Mouse (Mus musculus) lung, adult 2 months (tissue): ENCODE results near the gene Ugt1a6a. TPM values are rescaled to one million over a fixed set of nuclear protein-coding genes. Genes with fewer than 3 reads are reported as not detected.

Experiments used
- DNase-seq: peaks from one replicate; pipeline ENCODE4 v3.0.0; 2022
- H3K4me1 ChIP-seq: fragments of 200-500 bp; 2 replicates; pipeline ENCODE4 v1.6.1; 2011; ENCODE audit warnings: low read length; ENCODE audit not compliant: control insufficient read depth, insufficient read depth
- H3K4me3 ChIP-seq: fragments of 200-500 bp; replicated peaks from 2 replicates; pipeline ENCODE3; 2011; ENCODE audit warnings: low read depth, mild to moderate bottlenecking, control low read depth, low read length; ENCODE audit errors: extremely low read depth
- CTCF ChIP-seq: fragments of 200-500 bp; IDR thresholded peaks from 2 replicates; pipeline ENCODE4 v1.5.1; 2011; ENCODE audit warnings: mild to moderate bottlenecking, low read length, control low read depth; ENCODE audit not compliant: insufficient read depth
- POLR2A ChIP-seq: fragments of 200-500 bp; IDR thresholded peaks from 2 replicates; pipeline ENCODE4 v1.6.1; 2011; ENCODE audit warnings: low read depth, mild to moderate bottlenecking, control low read depth, low read length, borderline replicate concordance; ENCODE audit errors: extremely low read depth
- WGBS: fragments of 180-500 bp; shearing (Covaris S2); methylation state at CpG from one replicate; pipeline ENCODE4 v1.1.7; 2018; 5-methylcytosine and 5-hydroxymethylcytosine counted together
- polyA plus RNA-seq: library from polyadenylated mRNA; depleted of rRNA; stranded (reverse); fragments of >200 nt; gene quantifications from 2 replicates; pipeline ENCODE4 v1.2.3, GENCODE M21; 2012

Gene Ugt1a6a
- polyA plus RNA-seq, 1 experiment: 45.3 TPM

- no peak overlapping the region for H3K4me3 ChIP-seq
- no peaks in the 10 kb centered on the region for H3K4me1 ChIP-seq
- peak; percentile 11 for DNase-seq
- no peak for TF ChIP-seq POLR2A
- TF ChIP-seq CTCF: no peak
- WGBS: 48% methylated on average over 2 of the region's 2 CpGs
These were observed 92.9 kb downstream of the Ugt1a6a start for GRCm38 (mm10) chr1:88227482-88227881.

- H3K4me3 ChIP-seq: no peak overlapping the region
- DNase-seq: peak; percentile 10
- no peaks in the 10 kb centered on the region for H3K4me1 ChIP-seq
- WGBS: 70% methylated on average over 7 of the region's 7 CpGs
- TF ChIP-seq CTCF: no peak
- no peak for TF ChIP-seq POLR2A
These were observed 93.5 kb downstream of the Ugt1a6a start for GRCm38 (mm10) chr1:88228121-88228520.

GRCm38 (mm10) chr1:88229566-88229965 lies 95.0 kb downstream of the Ugt1a6a start:
- no peak for TF ChIP-seq POLR2A
- no peak for TF ChIP-seq CTCF
- 74% methylated on average over 3 of the region's 3 CpGs for WGBS
- no peak overlapping the region for H3K4me3 ChIP-seq
- no peaks in the 10 kb centered on the region for H3K4me1 ChIP-seq
- DNase-seq: no peak

DNA sequence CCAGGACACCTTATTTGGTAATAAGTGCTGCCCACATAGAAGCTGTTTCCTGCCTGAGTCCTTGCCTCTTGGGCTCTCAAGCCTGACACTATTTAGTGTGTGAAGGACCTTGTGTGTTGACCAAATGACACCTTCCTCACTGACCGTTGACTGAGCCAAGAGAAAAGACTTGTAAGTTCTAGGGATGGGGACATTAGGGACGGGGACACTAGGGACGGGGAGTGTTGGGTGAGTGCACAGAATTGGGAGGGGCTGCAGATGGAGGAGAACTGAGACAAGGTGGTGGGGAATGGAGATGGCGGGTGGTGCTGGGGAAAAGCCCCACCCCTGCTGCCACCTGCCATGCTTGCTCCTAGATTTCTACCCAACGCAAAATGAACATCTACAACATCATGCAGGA lies 95.4 kb downstream of the Ugt1a6a start:
- no peaks in the 10 kb centered on the region for H3K4me1 ChIP-seq
- TF ChIP-seq POLR2A (no peak), CTCF (no peak)
- WGBS: 82% methylated on average over 5 of the region's 5 CpGs
- DNase-seq: peak; percentile 10
- H3K4me3 ChIP-seq: no peak overlapping the region

- H3K4me1 ChIP-seq: no peaks in the 10 kb centered on the region
- H3K4me3 ChIP-seq: no peak overlapping the region
- WGBS: 67% methylated on average over 7 of the region's 7 CpGs
- TF ChIP-seq CTCF (no peak), POLR2A (no peak)
- no peak for DNase-seq
These were observed 95.8 kb downstream of the Ugt1a6a start for GRCm38 (mm10) chr1:88230421-88230820.

- 69% methylated on average over 6 of the region's 6 CpGs for WGBS
- DNase-seq: no peak
- TF ChIP-seq CTCF (no peak), POLR2A (no peak)
- no peak overlapping the region for H3K4me3 ChIP-seq
- H3K4me1 ChIP-seq: no peaks in the 10 kb centered on the region
These were observed 96.6 kb downstream of the Ugt1a6a start for GRCm38 (mm10) chr1:88230981-88231802.

DNA sequence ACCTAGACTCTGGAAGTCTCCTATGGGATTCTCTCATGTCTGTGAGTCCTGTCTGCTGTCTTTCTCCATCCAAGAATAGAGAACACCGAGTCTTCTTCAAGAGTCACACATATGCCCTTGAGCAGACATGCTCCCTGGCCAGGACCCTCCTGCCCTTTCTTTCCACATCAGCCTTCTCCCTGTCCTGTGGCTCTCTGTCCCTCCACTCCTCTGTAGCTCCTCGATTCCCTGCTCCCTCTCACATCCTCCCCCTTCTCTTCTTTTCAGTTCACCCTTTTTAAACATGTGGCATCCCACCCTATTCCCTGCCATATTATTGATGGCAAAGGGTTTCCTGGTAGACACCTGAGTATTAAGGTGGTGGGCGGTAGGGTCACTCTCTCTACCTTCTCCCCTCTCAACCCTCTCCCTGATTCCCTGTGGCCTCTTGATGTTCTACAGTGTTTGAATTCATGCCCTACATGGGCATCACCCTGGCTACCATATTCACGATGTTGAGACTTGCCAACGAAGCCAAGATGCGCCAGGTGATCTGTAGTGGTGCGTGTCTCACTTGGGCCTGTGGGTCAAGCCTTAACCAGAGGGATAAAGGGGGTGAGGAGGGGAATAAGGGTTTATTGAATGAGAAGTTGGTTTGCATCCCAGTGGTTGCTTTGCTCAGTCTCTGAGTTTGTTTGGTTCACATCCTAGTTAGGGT lies 97.3 kb downstream of the Ugt1a6a start:
- Histone ChIP-seq H3K4me3 (no peak overlapping the region), H3K4me1 (no peaks in the 10 kb centered on the region)
- peak; percentile 5 for DNase-seq
- no peak for TF ChIP-seq POLR2A
- TF ChIP-seq CTCF: no peak
- 63% methylated on average over 7 of the region's 7 CpGs for WGBS

DNA sequence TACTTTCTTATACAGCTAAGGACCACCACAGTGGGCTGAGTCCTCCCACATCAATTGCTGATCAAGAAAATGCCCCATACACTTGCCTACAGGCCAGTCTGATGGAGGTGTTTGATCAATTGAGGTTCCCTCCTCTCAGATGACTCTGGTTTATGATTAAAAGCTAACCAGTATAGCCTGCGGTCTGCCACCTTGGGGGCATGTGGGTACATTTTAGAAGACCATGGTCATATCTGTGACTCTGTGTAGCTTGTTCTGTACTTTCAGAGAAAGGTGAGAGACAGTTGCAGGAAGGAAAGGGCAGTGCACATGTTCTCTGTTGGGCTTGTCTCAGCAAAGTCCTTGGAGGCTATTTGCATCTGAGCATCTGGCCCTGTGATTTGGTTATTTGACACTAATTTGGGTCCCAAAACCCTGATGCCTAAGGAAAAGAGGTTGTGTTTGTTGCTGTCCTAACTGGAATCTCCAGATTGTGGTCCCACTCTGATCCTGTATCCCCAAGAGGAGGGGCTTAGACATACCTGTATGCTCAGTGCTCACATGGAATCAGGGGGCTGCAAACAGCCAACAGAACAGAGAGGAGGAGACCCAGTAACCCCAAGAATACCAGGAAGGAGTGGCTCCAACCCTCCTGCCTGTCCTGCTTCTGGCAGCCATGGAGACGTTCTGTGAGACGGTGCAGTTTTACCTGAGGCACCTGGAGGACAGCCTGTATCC lies 98.2 kb downstream of the Ugt1a6a start:
- no peak for TF ChIP-seq POLR2A
- TF ChIP-seq CTCF: no peak
- DNase-seq: no peak
- no peak overlapping the region for H3K4me3 ChIP-seq
- H3K4me1 ChIP-seq: no peaks in the 10 kb centered on the region
- WGBS: 49% methylated on average over 3 of the region's 3 CpGs

DNA sequence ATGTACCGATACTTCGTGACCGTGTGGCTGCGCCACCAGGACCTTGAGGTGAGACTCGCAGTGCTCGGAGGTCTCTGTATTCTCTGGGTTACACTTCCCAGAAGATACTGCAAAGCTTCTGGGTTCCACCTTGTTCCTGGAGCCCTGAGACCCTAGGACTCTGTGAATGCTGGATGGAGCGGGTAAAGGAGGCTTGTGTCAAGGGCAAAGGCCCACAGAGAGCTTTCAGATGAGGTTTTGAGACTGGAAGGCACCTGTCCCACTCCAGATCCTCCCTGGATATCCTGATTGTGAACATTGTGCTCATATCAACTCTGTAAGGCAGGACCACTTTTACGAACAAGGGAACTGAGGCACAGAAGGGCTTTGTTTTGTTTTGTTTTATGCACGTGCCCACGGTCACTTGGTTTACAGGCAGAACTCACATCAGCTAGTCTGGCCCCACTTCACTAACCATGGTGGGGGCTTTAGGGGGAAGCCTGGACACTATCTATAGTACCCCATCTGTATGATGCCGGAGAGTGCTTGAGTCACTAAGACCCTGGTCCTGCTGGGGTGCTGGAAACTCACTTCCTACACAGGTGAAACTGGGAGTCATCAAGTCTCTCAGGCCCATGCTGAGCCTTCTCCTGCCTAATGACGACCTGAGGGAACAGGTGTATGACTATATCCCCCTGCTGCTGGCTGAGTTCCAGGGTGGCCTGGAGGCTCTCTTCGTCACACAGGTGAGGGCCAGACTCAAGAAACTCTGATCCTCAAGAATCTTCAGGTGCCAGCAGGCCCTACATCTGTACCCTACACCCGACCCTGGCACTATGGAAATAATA lies 99.0 kb downstream of the Ugt1a6a start:
- no peak for TF ChIP-seq CTCF
- no peak for TF ChIP-seq POLR2A
- Histone ChIP-seq H3K4me3 (no peak overlapping the region), H3K4me1 (no peaks in the 10 kb centered on the region)
- DNase-seq: no peak
- 65% methylated on average over 14 of the region's 14 CpGs for WGBS
